9 mouse cellular contexts compared by ENCODE assay signal in the genomic region with DNA sequence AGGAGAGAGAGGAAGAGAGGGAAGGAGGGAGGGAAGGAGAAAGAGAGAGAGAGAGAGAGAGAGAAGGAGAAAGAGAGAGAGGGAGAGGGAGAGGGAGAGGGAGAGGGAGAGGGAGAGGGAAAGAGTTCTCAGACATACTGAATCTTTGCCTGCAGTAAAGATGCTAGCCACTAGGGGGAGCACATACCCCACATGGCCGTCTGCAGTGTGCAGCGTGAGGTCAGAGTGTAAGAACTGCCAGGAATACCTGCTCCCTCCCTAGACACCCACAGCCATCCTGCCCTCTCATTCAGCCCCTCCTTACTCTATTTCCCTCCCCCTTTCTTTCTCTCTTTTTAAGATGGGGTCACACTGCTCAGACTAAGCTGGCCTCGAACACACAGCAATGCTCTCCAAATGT. TPM values are rescaled to one million over a fixed set of nuclear protein-coding genes. Genes with fewer than 3 reads are reported as not detected.
DNase-seq lines count a peak whose midpoint lies in the region; ATAC-seq and TF ChIP-seq lines count a peak whose summit lies in the region.
"Had no signal": no experiment of that assay in that cellular context is flagged by ENCODE, and none has a peak within 500 bp of the region (broad histone marks: within the 10 kb centered on the region; RNA-seq: fewer than 3 reads in every experiment).

No protein-coding gene starts in this region.

- WGBS in embryonic facial prominence, embryonic 15.5 days: 32% methylated on average over 3 of the region's 3 CpGs
- WGBS in midbrain, embryonic 10.5 days: 30% methylated on average over 3 of the region's 3 CpGs
- WGBS in spleen, adult 2 months: 27% methylated on average over 3 of the region's 3 CpGs

- no peaks in the 10 kb centered on the region for H3K27me3 ChIP-seq in embryonic facial prominence, embryonic 15.5 days
- no peaks in the 10 kb centered on the region for H3K27me3 ChIP-seq in midbrain, embryonic 10.5 days (ENCODE audit: low read depth, poor library complexity, severe bottlenecking)
- no peaks in the 10 kb centered on the region for H3K27me3 ChIP-seq in spleen, adult 2 months (ENCODE audit: control insufficient read depth, insufficient read depth, low read length)
- H3K27me3 ChIP-seq: embryonic facial prominence, embryonic 13.5 days had no signal

- no peak for TF ChIP-seq POLR2A in bone marrow macrophage, adult 2 months (IDR thresholded peaks at IDR 0.05; ENCODE audit: borderline replicate concordance, low read depth, low read length)
- TF ChIP-seq POLR2A in spleen, adult 2 months (IDR thresholded peaks at IDR 0.05; ENCODE audit: low read depth, low read length): no peak

- H3K4me3 ChIP-seq in bone marrow macrophage, adult 2 months (ENCODE audit: insufficient read depth, low read length): no peak overlapping the region
- H3K4me3 ChIP-seq in embryonic facial prominence, embryonic 15.5 days (replicated peaks): no peak overlapping the region
- H3K4me3 ChIP-seq in midbrain, embryonic 10.5 days: no peak overlapping the region
- H3K4me3 ChIP-seq in spleen, adult 2 months (ENCODE audit: extremely low read depth, insufficient read depth, insufficient read length): no peak overlapping the region
- H3K4me3 ChIP-seq: embryonic facial prominence, embryonic 13.5 days had no signal

- peaks cover 19% of the 10 kb centered on the region for H3K4me1 ChIP-seq in bone marrow macrophage, adult 2 months (ENCODE audit: control insufficient read depth, insufficient read depth, low read length)
- H3K4me1 ChIP-seq in embryonic facial prominence, embryonic 15.5 days: no peaks in the 10 kb centered on the region
- H3K4me1 ChIP-seq in midbrain, embryonic 10.5 days: no peaks in the 10 kb centered on the region
- H3K4me1 ChIP-seq in spleen, adult 2 months (ENCODE audit: control insufficient read depth, insufficient read depth, insufficient read length): peaks cover 2% of the 10 kb centered on the region; the same call in 1 of the 2 replicates
- H3K4me1 ChIP-seq: embryonic facial prominence, embryonic 13.5 days had no signal

- DNase-seq in left cerebral cortex, adult 18-20 months (ENCODE audit: low spot score in 2 of 2): peak; percentile 67 to 77
- no peak for DNase-seq in left cerebral cortex, adult 8-10 months (ENCODE audit: low spot score in 2 of 2)
- DNase-seq in heart, postnatal 4 days: peak; percentile 80
- peak; percentile 48 to 81 for DNase-seq in layer of hippocampus, postnatal 25 days (ENCODE audit: extremely low spot score in 1 of 2, low spot score in 1 of 2)
- peak; percentile 70 for DNase-seq in midbrain, embryonic 10.5 days (ENCODE audit: low spot score)
- DNase-seq in spleen, adult 2 months (ENCODE audit: low read depth in 1 of 2, low spot score in 2 of 2): peak in 1 of 2 experiments; percentile 55

- H3K9ac ChIP-seq in embryonic facial prominence, embryonic 15.5 days: no peak overlapping the region
- H3K9ac ChIP-seq: embryonic facial prominence, embryonic 13.5 days had no signal

- ATAC-seq in embryonic facial prominence, embryonic 15.5 days (ENCODE audit: insufficient number of reproducible peaks, low FRiP score, low TSS enrichment, low read depth): 0 out of 2 replicates have a peak, but pooled peaks have one; percentile 35

- H3K4me2 ChIP-seq in embryonic facial prominence, embryonic 15.5 days (replicated peaks): no peak overlapping the region
- H3K4me2 ChIP-seq: embryonic facial prominence, embryonic 13.5 days had no signal

- TF ChIP-seq CTCF in bone marrow macrophage, adult 2 months (IDR thresholded peaks at IDR 0.05; ENCODE audit: low read depth, low read length): peak; percentile 76
- TF ChIP-seq CTCF in spleen, adult 2 months (IDR thresholded peaks at IDR 0.05; ENCODE audit: extremely low read depth, insufficient read depth, insufficient read length, insufficient replicate concordance): peak; percentile 79; the same call in 1 of the 2 replicates

- no peaks in the 10 kb centered on the region for H3K36me3 ChIP-seq in embryonic facial prominence, embryonic 15.5 days
- peaks cover 38% of the 10 kb centered on the region for H3K36me3 ChIP-seq in midbrain, embryonic 10.5 days
- H3K36me3 ChIP-seq in spleen, adult 2 months (ENCODE audit: control insufficient read depth, insufficient read depth, low read length): peaks cover 27% of the 10 kb centered on the region

- no peaks in the 10 kb centered on the region for H3K9me3 ChIP-seq in embryonic facial prominence, embryonic 15.5 days (replicated peaks)
- no peaks in the 10 kb centered on the region for H3K9me3 ChIP-seq in midbrain, embryonic 10.5 days (replicated peaks)
- H3K9me3 ChIP-seq: embryonic facial prominence, embryonic 13.5 days had no signal

- no peak overlapping the region for H3K27ac ChIP-seq in bone marrow macrophage, adult 2 months (ENCODE audit: insufficient read depth, low read depth, low read length)
- no peak overlapping the region for H3K27ac ChIP-seq in embryonic facial prominence, embryonic 15.5 days (replicated peaks)
- H3K27ac ChIP-seq in midbrain, embryonic 10.5 days (replicated peaks): no peak overlapping the region
- H3K27ac ChIP-seq in spleen, adult 2 months (ENCODE audit: insufficient read depth, low read length): no peak overlapping the region
- H3K27ac ChIP-seq: embryonic facial prominence, embryonic 13.5 days had no signal

RNA-seq across cellular contexts. Expression of a gene that starts 14.8 kb away (rescaled TPM):
- 100 to 1,000 TPM; 430 to 460 TPM for total RNA-seq in left cerebral cortex, adult 18-20 months (2021)
- 100 to 1,000 TPM; 439 to 442 (median 441) TPM for total RNA-seq in left cerebral cortex, adult 8-10 months (2022)
- 280 and 308 TPM in 2 replicates for polyA plus RNA-seq in bone marrow macrophage, adult 2 months (2012; ENCODE audit: insufficient read depth, insufficient read length, missing spikeins)
- polyA plus RNA-seq in embryonic facial prominence, embryonic 15.5 days (2015; fragmentation: Nextera tagmentation; extraction: Ambion mirVana): 531 and 564 TPM in 2 replicates
- total RNA-seq in heart, postnatal 4 days (2021): 100 to 1,000 TPM; 306 to 323 TPM
- 100 to 1,000 TPM; 569 to 617 TPM for total RNA-seq in layer of hippocampus, postnatal 25 days (2021)
- polyA plus RNA-seq in midbrain, embryonic 10.5 days (2016; fragmentation: Nextera tagmentation; extraction: Ambion mirVana): 443 and 463 TPM in 2 replicates
- polyA plus RNA-seq in spleen, adult 2 months (2012; rRNA removed): 47.5 and 74.2 TPM in 2 replicates

RNA-seq across cellular contexts. Expression of a gene that starts 19.0 kb away (rescaled TPM):
- 10 to 100 TPM; 29.6 to 30.3 TPM for total RNA-seq in left cerebral cortex, adult 18-20 months (2021)
- total RNA-seq in left cerebral cortex, adult 8-10 months (2022): 10 to 100 TPM; 33.6 to 46.8 (median 36.7) TPM
- polyA plus RNA-seq in bone marrow macrophage, adult 2 months (2012; ENCODE audit: insufficient read depth, insufficient read length, missing spikeins): 86.1 and 111 TPM in 2 replicates
- 22.1 and 24.9 TPM in 2 replicates for polyA plus RNA-seq in embryonic facial prominence, embryonic 15.5 days (2015; fragmentation: Nextera tagmentation; extraction: Ambion mirVana)
- total RNA-seq in heart, postnatal 4 days (2021): 10 to 100 TPM; 19.2 to 19.7 TPM
- 10 to 100 TPM; 27.8 to 28.2 TPM for total RNA-seq in layer of hippocampus, postnatal 25 days (2021)
- polyA plus RNA-seq in midbrain, embryonic 10.5 days (2016; fragmentation: Nextera tagmentation; extraction: Ambion mirVana): 15.4 and 16.2 TPM in 2 replicates
- 75.2 and 94.2 TPM in 2 replicates for polyA plus RNA-seq in spleen, adult 2 months (2012; rRNA removed)

RNA-seq across cellular contexts. Expression of a gene that starts 56.9 kb away (rescaled TPM):
- 100 to 1,000 TPM; 444 to 453 TPM for total RNA-seq in left cerebral cortex, adult 18-20 months (2021)
- 100 to 1,000 TPM; 388 to 449 (median 430) TPM for total RNA-seq in left cerebral cortex, adult 8-10 months (2022)
- polyA plus RNA-seq in bone marrow macrophage, adult 2 months (2012; ENCODE audit: insufficient read depth, insufficient read length, missing spikeins): not detected in 2 replicates
- polyA plus RNA-seq in embryonic facial prominence, embryonic 15.5 days (2015; fragmentation: Nextera tagmentation; extraction: Ambion mirVana): 0.92 and 1.0 TPM in 2 replicates
- under 1 TPM; 0.19 to 0.25 TPM for total RNA-seq in heart, postnatal 4 days (2021)
- total RNA-seq in layer of hippocampus, postnatal 25 days (2021): 100 to 1,000 TPM; 388 to 418 TPM
- 0.48 and 0.83 TPM in 2 replicates for polyA plus RNA-seq in midbrain, embryonic 10.5 days (2016; fragmentation: Nextera tagmentation; extraction: Ambion mirVana)
- 0.05 TPM in 2 replicates for polyA plus RNA-seq in spleen, adult 2 months (2012; rRNA removed)

Comparison
In these comparisons a context has a peak if more than half of its experiments do, and no peak if none do; other contexts are left out.
1. DNase-seq: peak in left cerebral cortex, adult 18-20 months (2 of 2), heart, postnatal 4 days (single experiment), layer of hippocampus, postnatal 25 days (2 of 2) and midbrain, embryonic 10.5 days (single experiment); none in left cerebral cortex, adult 8-10 months (0 of 2).
2. RNA of a gene that starts 56.9 kb away (total RNA-seq): 444 to 453 TPM in left cerebral cortex, adult 18-20 months, 388 to 449 TPM in left cerebral cortex, adult 8-10 months and 388 to 418 TPM in layer of hippocampus, postnatal 25 days; 0.19 to 0.25 TPM in heart, postnatal 4 days; every median in the first group is over 100 times any median in the second.